Mouse (Mus musculus): ENCODE measurements around the gene Klf13. TPM values are rescaled to one million over a fixed set of nuclear protein-coding genes. Genes with fewer than 3 reads are reported as not detected.
A peak's percentile ranks its signal among the peaks of the same experiment; 100 is the strongest.

Klf13 gene
- total and polyA plus RNA-seq, 2 experiments from 2014 or later, result 32.0 TPM

- Histone ChIP-seq H3K9me3 (ENCODE audit: low read length) (no peaks in the 10 kb centered on the region), H3K4me2 (ENCODE audit: low read depth) (no peak overlapping the region), H3K4me3 (ENCODE audit: low read depth, low read length) (no peak overlapping the region), H3K27me3 (ENCODE audit: insufficient read depth, low read length) (no peaks in the 10 kb centered on the region), H3K36me3 (ENCODE audit: insufficient read depth) (peaks cover 3% of the 10 kb centered on the region; the same call in 1 of the 2 replicates), H3K4me1 (ENCODE audit: insufficient read depth) (no peaks in the 10 kb centered on the region), H3K27ac (ENCODE audit: low read depth, low read length) (no peak overlapping the region), H3K9ac (no peak overlapping the region)
- no peak for ATAC-seq
- WGBS, result 85% methylated on average over 12 of the region's 12 CpGs
- DNase-seq, result no peak
- no peak for TF ChIP-seq CTCF (IDR thresholded peaks at IDR 0.05; ENCODE audit: low read depth)
Observed at GRCm38 (mm10) chr7:63918771-63919768, 19.6 kb downstream of the Klf13 start.

- no peak for TF ChIP-seq CTCF (IDR thresholded peaks at IDR 0.05; ENCODE audit: low read depth)
- Histone ChIP-seq H3K9me3 (ENCODE audit: low read length) (no peaks in the 10 kb centered on the region), H3K4me2 (ENCODE audit: low read depth) (no peak overlapping the region), H3K36me3 (ENCODE audit: insufficient read depth) (peaks cover 3% of the 10 kb centered on the region; the same call in 1 of the 2 replicates), H3K4me3 (ENCODE audit: low read depth, low read length) (no peak overlapping the region), H3K27me3 (ENCODE audit: insufficient read depth, low read length) (no peaks in the 10 kb centered on the region), H3K9ac (no peak overlapping the region), H3K27ac (ENCODE audit: low read depth, low read length) (no peak overlapping the region), H3K4me1 (ENCODE audit: insufficient read depth) (no peaks in the 10 kb centered on the region)
- WGBS, result 36% methylated on average over 6 of the region's 6 CpGs
- DNase-seq (peak; percentile 48), ATAC-seq (peak; percentile 16; the same call in 1 of the 2 replicates)
Observed at GRCm38 (mm10) chr7:63917693-63918092, 21.0 kb downstream of the Klf13 start.

GRCm38 (mm10) chr7:63916268-63916907 lies 22.3 kb downstream of the Klf13 start, which contains the start of gene E030018B13Rik:
Gene E030018B13Rik (plus strand): TSS chr7:63916857.
- 82% methylated on average over 6 of the region's 6 CpGs for WGBS
- H3K36me3 ChIP-seq (ENCODE audit: insufficient read depth), result peaks cover 3% of the 10 kb centered on the region; the same call in 1 of the 2 replicates
- H3K9me3 ChIP-seq (ENCODE audit: low read length), result no peaks in the 10 kb centered on the region
- TF ChIP-seq CTCF (IDR thresholded peaks at IDR 0.05; ENCODE audit: low read depth), result no peak
- no peak within 1 kb of the TSS for H3K4me3 ChIP-seq (ENCODE audit: low read depth, low read length)
- H3K9ac ChIP-seq, result no peak within 1 kb of the TSS
- DNase-seq (no peak), ATAC-seq (no peak)
- no peaks in the 10 kb centered on the region for H3K27me3 ChIP-seq (ENCODE audit: insufficient read depth, low read length)
- H3K27ac ChIP-seq (ENCODE audit: low read depth, low read length), result no peak within 1 kb of the TSS
- H3K4me2 ChIP-seq (ENCODE audit: low read depth), result no peak within 1 kb of the TSS
- peaks cover 1% of the 10 kb centered on the region; the same call in 1 of the 2 replicates for H3K4me1 ChIP-seq (ENCODE audit: insufficient read depth)

GRCm38 (mm10) chr7:63914891-63915290 lies 23.8 kb downstream of the Klf13 start:
- no peak for DNase-seq

GRCm38 (mm10) chr7:63913724-63914692 lies 24.7 kb downstream of the Klf13 start:
- no peak overlapping the region for H3K27ac ChIP-seq (ENCODE audit: low read depth, low read length)
- peaks cover 3% of the 10 kb centered on the region; the same call in 1 of the 2 replicates for H3K4me1 ChIP-seq (ENCODE audit: insufficient read depth)
- DNase-seq, result no peak
- H3K36me3 ChIP-seq (ENCODE audit: insufficient read depth), result peaks cover 3% of the 10 kb centered on the region; the same call in 1 of the 2 replicates
- no peaks in the 10 kb centered on the region for H3K27me3 ChIP-seq (ENCODE audit: insufficient read depth, low read length)
- no peak overlapping the region for H3K4me3 ChIP-seq (ENCODE audit: low read depth, low read length)
- no peak for ATAC-seq
- H3K4me2 ChIP-seq (ENCODE audit: low read depth), result no peak overlapping the region
- no peak overlapping the region for H3K9ac ChIP-seq
- WGBS, result 51% methylated on average over 10 of the region's 10 CpGs
- TF ChIP-seq CTCF (IDR thresholded peaks at IDR 0.05; ENCODE audit: low read depth), result no peak
- no peaks in the 10 kb centered on the region for H3K9me3 ChIP-seq (ENCODE audit: low read length)

More at GRCm38 (mm10) chr7:63914891-63915290, 23.8 kb downstream of the Klf13 start:
- 99% methylated on average over 2 of the region's 2 CpGs for WGBS
- no peak overlapping the region for H3K4me3 ChIP-seq (ENCODE audit: low read depth, low read length)
- TF ChIP-seq CTCF (IDR thresholded peaks at IDR 0.05; ENCODE audit: low read depth), result no peak
- no peak for ATAC-seq
- H3K4me1 ChIP-seq (ENCODE audit: insufficient read depth), result peaks cover 3% of the 10 kb centered on the region; the same call in 1 of the 2 replicates
- H3K36me3 ChIP-seq (ENCODE audit: insufficient read depth), result peaks cover 3% of the 10 kb centered on the region; the same call in 1 of the 2 replicates
- no peaks in the 10 kb centered on the region for H3K9me3 ChIP-seq (ENCODE audit: low read length)
- no peaks in the 10 kb centered on the region for H3K27me3 ChIP-seq (ENCODE audit: insufficient read depth, low read length)
- H3K4me2 ChIP-seq (ENCODE audit: low read depth), result no peak overlapping the region
- H3K9ac ChIP-seq, result no peak overlapping the region
- H3K27ac ChIP-seq (ENCODE audit: low read depth, low read length), result no peak overlapping the region

Measured in forebrain, postnatal 0 days (tissue).